ENCODE assay signal across 8 mouse cellular contexts in genomic region chr17:50509251-50510104, GRCm38 (mm10). TPM values are rescaled to one million over a fixed set of nuclear protein-coding genes. Genes with fewer than 3 reads are reported as not detected.
DNase-seq lines count a peak whose midpoint lies in the region; ATAC-seq and TF ChIP-seq lines count a peak whose summit lies in the region.

Gene Plcl2, plus strand, starts transcription at chr17:50509403.

- DNase-seq in MEL (ENCODE audit: low read depth, low spot score): peak; percentile 74
- DNase-seq in cerebellum, adult 9-10 months: peak; percentile 71
- DNase-seq in hindbrain, embryonic 10.5 days (ENCODE audit: low spot score): peak; percentile 70
- DNase-seq in layer of hippocampus, postnatal 10 days (ENCODE audit: low spot score in 2 of 2): peak; percentile 57 to 65
- peak; percentile 48 for DNase-seq in lung, postnatal 14 days
- peak; percentile 45 for DNase-seq in ovary, postnatal 10 days (ENCODE audit: low spot score)
- DNase-seq in thymus, postnatal 10 days (ENCODE audit: low spot score in 2 of 2): peak; percentile 67

- peaks cover 7 to 47% of the 10 kb centered on the region in 2 experiments for H3K36me3 ChIP-seq in MEL (ENCODE audit: control insufficient read depth in 1 of 2, insufficient read depth in 2 of 2, low read length in 2 of 2)
- H3K36me3 ChIP-seq in hindbrain, embryonic 10.5 days: no peaks in the 10 kb centered on the region

- peak within 1 kb of the TSS; percentile 88 to 99 for H3K4me3 ChIP-seq in MEL (ENCODE audit: control insufficient read depth in 1 of 2, insufficient read depth in 1 of 2, low read depth in 2 of 2, low read length in 2 of 2)
- H3K4me3 ChIP-seq in hindbrain, embryonic 10.5 days: peak within 1 kb of the TSS; percentile 88

- peak within 1 kb of the TSS; percentile 96 for H3K9ac ChIP-seq in MEL (ENCODE audit: control insufficient read depth, low read depth, low read length, poor library complexity, severe bottlenecking)

- peak; percentile 27 to 31; a peak in 2 of 4 replicates for TF ChIP-seq POLR2A in MEL (IDR thresholded peaks at IDR 0.05; ENCODE audit: control insufficient read depth in 1 of 2, insufficient read depth in 1 of 2, low read depth in 1 of 2, low read length in 2 of 2, poor library complexity in 1 of 2)

- WGBS in hindbrain, embryonic 10.5 days: under 1% methylated on average over 84 of the region's 95 CpGs

- H3K79me2 ChIP-seq in MEL (ENCODE audit: control insufficient read depth, insufficient read depth, low read length, poor library complexity): peaks cover 55% of the 10 kb centered on the region

- TF ChIP-seq EP300 in MEL (IDR thresholded peaks at IDR 0.05; ENCODE audit: low read depth in 1 of 2, low read length in 2 of 2): 0 out of 4 replicates have a peak, but pooled peaks of 1 of the 2 experiments have one; percentile 2

- no peak for TF ChIP-seq CTCF in MEL (IDR thresholded peaks at IDR 0.05 in 2 of 3, conservative IDR thresholded peaks at IDR 0.05 in 1 of 3; ENCODE audit: control insufficient read depth in 1 of 3, insufficient read depth in 1 of 3, low read depth in 2 of 3, low read length in 3 of 3, poor library complexity in 1 of 3, severe bottlenecking in 1 of 3)

- ATAC-seq in frontal cortex, adult (ENCODE audit: low TSS enrichment): peak; percentile 26; the same call in 1 of the 2 replicates

- H3K4me1 ChIP-seq in MEL (ENCODE audit: control insufficient read depth in 1 of 2, insufficient read depth in 2 of 2, low read length in 2 of 2): peaks cover 33% of the 10 kb centered on the region in 2 experiments
- peaks cover 26% of the 10 kb centered on the region for H3K4me1 ChIP-seq in hindbrain, embryonic 10.5 days (replicated peaks)

- no peak for TF ChIP-seq RAD21 in MEL (IDR thresholded peaks at IDR 0.05; ENCODE audit: low read depth, low read length)

- no peaks in the 10 kb centered on the region for H3K9me3 ChIP-seq in MEL (replicated peaks; ENCODE audit: insufficient read depth, low read length)
- no peaks in the 10 kb centered on the region for H3K9me3 ChIP-seq in hindbrain, embryonic 10.5 days

- peak within 1 kb of the TSS; percentile 95 for H3K27ac ChIP-seq in MEL (ENCODE audit: control insufficient read depth, low read depth, low read length)
- H3K27ac ChIP-seq in hindbrain, embryonic 10.5 days: peak within 1 kb of the TSS; percentile 96

- no peaks in the 10 kb centered on the region for H3K27me3 ChIP-seq in MEL (ENCODE audit: control insufficient read depth in 1 of 2, insufficient read depth in 2 of 2, low read length in 2 of 2)
- H3K27me3 ChIP-seq in hindbrain, embryonic 10.5 days (ENCODE audit: insufficient read depth, poor library complexity, severe bottlenecking): peaks cover 15% of the 10 kb centered on the region

TF ChIP-seq in MEL, 35 proteins besides CTCF, POLR2A, EP300 and RAD21:
- TF ChIP-seq ELF1 (IDR thresholded peaks at IDR 0.05; ENCODE audit: low read depth, low read length) (no peak; the same call in 1 of the 2 replicates), HCFC1 (IDR thresholded peaks at IDR 0.05; ENCODE audit: low read depth, low read length) (no peak), TBP (IDR thresholded peaks at IDR 0.05; ENCODE audit: low read depth, low read length) (no peak), MEF2A (IDR thresholded peaks at IDR 0.05; ENCODE audit: extremely low read depth, insufficient replicate concordance, low read depth, low read length, poor library complexity, severe bottlenecking) (no peak), ZKSCAN1 (IDR thresholded peaks at IDR 0.05; ENCODE audit: low read depth, low read length) (no peak), TCF12 (IDR thresholded peaks at IDR 0.05; ENCODE audit: low read depth, low read length) (peak; percentile 36; the same call in 1 of the 2 replicates), SMC3 (IDR thresholded peaks at IDR 0.05; ENCODE audit: low read depth, low read length) (no peak), ZC3H11A (IDR thresholded peaks at IDR 0.05; ENCODE audit: low read depth, low read length) (no peak), GATA1 (IDR thresholded peaks at IDR 0.05; ENCODE audit: low read depth, low read length) (no peak), MAFK (IDR thresholded peaks at IDR 0.05; ENCODE audit: borderline replicate concordance, low read depth, low read length) (no peak), CHD2 (IDR thresholded peaks at IDR 0.05; ENCODE audit: low read length) (no peak), USF2 (IDR thresholded peaks at IDR 0.05; ENCODE audit: borderline replicate concordance in 1 of 2, insufficient read depth in 1 of 2, low read depth in 1 of 2, low read length in 2 of 2) (no peak), NELFE (IDR thresholded peaks at IDR 0.05; ENCODE audit: low read depth, low read length) (peak; percentile 52), ZMIZ1 (IDR thresholded peaks at IDR 0.05; ENCODE audit: low read depth, low read length) (0 out of 2 replicates have a peak, but pooled peaks have one; percentile 10), USF1 (IDR thresholded peaks at IDR 0.05; ENCODE audit: low read depth, low read length) (no peak), BHLHE40 (IDR thresholded peaks at IDR 0.05; ENCODE audit: borderline replicate concordance, low read depth, low read length) (no peak), MXI1 (IDR thresholded peaks at IDR 0.05; ENCODE audit: low read depth, low read length) (no peak; the same call in 1 of the 2 replicates), E2F4 (IDR thresholded peaks at IDR 0.05; ENCODE audit: borderline replicate concordance, low read depth, low read length) (no peak), POLR2AphosphoS2 (IDR thresholded peaks at IDR 0.05; ENCODE audit: low read length) (no peak), GABPA (IDR thresholded peaks at IDR 0.05; ENCODE audit: low read depth, low read length) (no peak), CHD1 (IDR thresholded peaks at IDR 0.05; ENCODE audit: low read depth, low read length) (no peak; the same call in none of the 2 replicates), ZNF384 (IDR thresholded peaks at IDR 0.05; ENCODE audit: low read depth, low read length) (peak; percentile 91), JUND (IDR thresholded peaks at IDR 0.05; ENCODE audit: low read depth, low read length) (no peak), NRF1 (IDR thresholded peaks at IDR 0.05; ENCODE audit: insufficient read depth, low read depth, low read length, poor library complexity, severe bottlenecking) (no peak), POLR2AphosphoS5 (IDR thresholded peaks at IDR 0.05; ENCODE audit: borderline replicate concordance, low read depth, low read length) (no peak), MAZ (IDR thresholded peaks at IDR 0.05; ENCODE audit: low read depth, low read length) (no peak), ETS1 (IDR thresholded peaks at IDR 0.05; ENCODE audit: low read depth, low read length) (peak; percentile 19; the same call in 1 of the 2 replicates), MAX (IDR thresholded peaks at IDR 0.05; ENCODE audit: low read length) (no peak), UBTF (IDR thresholded peaks at IDR 0.05; ENCODE audit: borderline replicate concordance, insufficient read depth, low read depth, low read length) (0 out of 2 replicates have a peak, but pooled peaks have one; percentile 73), SIN3A (IDR thresholded peaks at IDR 0.05; ENCODE audit: low read length) (peak; percentile 35; the same call in 1 of the 2 replicates), KAT2A (conservative IDR thresholded peaks at IDR 0.05; ENCODE audit: low read depth, low read length) (no peak), TAL1 (IDR thresholded peaks at IDR 0.05; ENCODE audit: low read length) (no peak), MYC (IDR thresholded peaks at IDR 0.05; ENCODE audit: low read depth, low read length) (no peak; the same call in 1 of the 2 replicates), RCOR1 (IDR thresholded peaks at IDR 0.05; ENCODE audit: low read depth, low read length) (no peak), MYB (IDR thresholded peaks at IDR 0.05; ENCODE audit: low read depth, low read length) (no peak)

RNA-seq across cellular contexts. Expression of gene Plcl2, which starts in this region (rescaled TPM):
- 56.0 and 83.7 TPM in 2 replicates for total RNA-seq in MEL (2012; rRNA removed)
- 10 to 100 TPM in 1 of 2 experiments, not detected in 1; 23.6 TPM for polyA plus RNA-seq in MEL (2012; ENCODE audit: insufficient read depth in 1 of 2, insufficient read length in 2 of 2, low read depth in 1 of 2, low replicate concordance in 2 of 2, missing spikeins in 1 of 2)
- 3.6 and 4.1 TPM in 2 replicates for polyA plus RNA-seq in hindbrain, embryonic 10.5 days (2016; fragmentation: Nextera tagmentation; extraction: Ambion mirVana)
- total RNA-seq in layer of hippocampus, postnatal 10 days (2021): 10 to 100 TPM; 51.9 to 56.6 TPM

Comparison
In these comparisons a context has a peak if more than half of its experiments do, and no peak if none do; other contexts are left out.
1. Peak in every context shown above with its lines: DNase-seq, ATAC-seq, H3K4me3 ChIP-seq and H3K27ac ChIP-seq.